Mouse (Mus musculus) T-cell, adult 2 months (primary cell): ENCODE data around the gene Nccrp1.
"Not testable (repeated sequence)": the region's sequence is repeated elsewhere in the genome, so short reads cannot be mapped to it uniquely, and the experiment has no call there.

ENCODE experiments used
- DNase-seq: peaks from one replicate; pipeline ENCODE4 v3.0.0; 2022; ENCODE audit warnings: low spot score

Gene Nccrp1

GRCm38 (mm10) chr7:28522536-28522935 is 24.5 kb downstream of the Nccrp1 start, which contains the start of gene Ifnl3:
Gene Ifnl3 (plus strand): TSS chr7:28522836.
- DNase-seq = not testable (repeated sequence)

- no peak for DNase-seq
Measured at GRCm38 (mm10) chr7:28511441-28511840, 35.6 kb downstream of the Nccrp1 start.

GRCm38 (mm10) chr7:28510405-28510974 is 36.6 kb downstream of the Nccrp1 start, which contains the start of gene Ifnl2:
Gene Ifnl2 (minus strand): TSS chr7:28510455.
- DNase-seq = not testable (repeated sequence)

- DNase-seq = not testable (repeated sequence)
Measured at GRCm38 (mm10) chr7:28509121-28509520, 37.9 kb downstream of the Nccrp1 start.

- no peak for DNase-seq
Measured at GRCm38 (mm10) chr7:28505585-28505984, 41.5 kb downstream of the Nccrp1 start.

GRCm38 (mm10) chr7:28495426-28495825 is 51.6 kb downstream of the Nccrp1 start:
- no peak for DNase-seq
